Mouse (Mus musculus): ENCODE data around the gene Mcm2. TPM values are rescaled to one million over a fixed set of nuclear protein-coding genes. Genes with fewer than 3 reads are reported as not detected.

The Mcm2 gene
- 40.3 and 57.7 TPM in 2 replicates for polyA plus RNA-seq (2012; rRNA removed)

DNA sequence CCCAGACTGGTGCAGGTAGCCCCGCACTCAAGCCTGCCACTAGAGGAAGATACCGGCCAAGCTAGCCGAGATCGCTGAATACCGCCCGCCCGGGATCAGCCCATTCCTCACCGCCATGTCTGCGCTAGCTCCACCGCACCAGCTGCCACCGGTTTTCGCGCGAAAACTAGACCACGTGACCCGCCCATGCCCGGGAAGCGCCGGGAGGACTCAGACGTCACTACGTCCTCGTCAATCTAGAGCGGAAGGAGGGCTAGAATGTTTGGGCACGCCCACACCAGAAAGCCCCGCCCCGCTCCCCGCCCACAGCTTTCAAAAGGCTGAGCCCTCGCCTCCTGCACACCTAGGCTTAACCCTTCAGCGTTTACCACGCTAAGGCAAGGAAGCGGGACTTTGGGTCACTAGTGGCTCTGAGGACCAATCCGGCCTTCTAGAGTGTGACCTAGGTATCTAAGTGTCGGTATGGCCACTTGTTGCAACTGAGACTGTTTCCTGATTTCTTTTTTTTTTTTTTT lies at the start of gene Mcm2:
Gene Mcm2 (minus strand): TSS at position 247 of the 515 bp plus-strand sequence.
- under 1% methylated on average over 33 of the region's 33 CpGs for WGBS
- 0 out of 2 replicates have a peak, but pooled peaks cover 3% of the 10 kb centered on the region for H3K36me3 ChIP-seq (ENCODE audit: control insufficient read depth, insufficient read depth, low read length)
- H3K4me1 ChIP-seq (ENCODE audit: control insufficient read depth, insufficient read depth, insufficient read length), result peaks cover 14% of the 10 kb centered on the region
- no peak; the same call in 1 of the 2 replicates for TF ChIP-seq POLR2A (IDR thresholded peaks at IDR 0.05; ENCODE audit: low read depth, low read length)
- TF ChIP-seq CTCF (IDR thresholded peaks at IDR 0.05; ENCODE audit: extremely low read depth, insufficient read depth, insufficient read length, insufficient replicate concordance), result no peak
- no peaks in the 10 kb centered on the region for H3K27me3 ChIP-seq (ENCODE audit: control insufficient read depth, insufficient read depth, low read length)
- H3K27ac ChIP-seq (ENCODE audit: insufficient read depth, low read length), result peak within 1 kb of the TSS; percentile 41; the same call in 1 of the 2 replicates
- H3K4me3 ChIP-seq (ENCODE audit: extremely low read depth, insufficient read depth, insufficient read length), result peak within 1 kb of the TSS; percentile 77
- peak; percentile 89 to 96 for DNase-seq (ENCODE audit: low read depth in 1 of 2, low spot score in 2 of 2)

DNA sequence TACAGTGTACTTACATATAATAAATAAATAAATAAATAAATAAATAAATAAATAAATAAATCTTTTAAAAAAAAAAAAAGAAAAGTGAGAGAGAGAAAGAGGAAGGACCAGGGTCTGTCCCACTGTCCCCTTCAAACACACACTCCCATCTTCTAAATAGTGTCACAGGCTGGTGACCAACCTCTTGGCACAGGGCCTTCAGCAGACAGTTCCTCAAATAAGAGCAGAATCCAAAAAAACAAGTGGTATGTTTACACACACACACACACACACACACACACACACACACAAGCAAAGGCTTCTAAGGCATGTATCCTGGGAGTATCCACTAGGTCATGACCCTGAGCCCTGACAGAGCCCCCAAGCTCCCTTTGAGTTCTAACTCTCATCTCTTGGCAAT lies 49.2 kb upstream of the Mcm2 start:
- Histone ChIP-seq H3K4me1 (ENCODE audit: control insufficient read depth, insufficient read depth, insufficient read length) (no peaks in the 10 kb centered on the region), H3K4me3 (ENCODE audit: extremely low read depth, insufficient read depth, insufficient read length) (no peak overlapping the region), H3K27ac (ENCODE audit: insufficient read depth, low read length) (no peak overlapping the region), H3K27me3 (ENCODE audit: control insufficient read depth, insufficient read depth, low read length) (no peaks in the 10 kb centered on the region), H3K36me3 (ENCODE audit: control insufficient read depth, insufficient read depth, low read length) (no peaks in the 10 kb centered on the region)
- no peak for DNase-seq (ENCODE audit: low read depth in 1 of 2, low spot score in 2 of 2)
- TF ChIP-seq POLR2A (IDR thresholded peaks at IDR 0.05; ENCODE audit: low read depth, low read length), result no peak
- TF ChIP-seq CTCF (IDR thresholded peaks at IDR 0.05; ENCODE audit: extremely low read depth, insufficient read depth, insufficient read length, insufficient replicate concordance), result no peak

DNA sequence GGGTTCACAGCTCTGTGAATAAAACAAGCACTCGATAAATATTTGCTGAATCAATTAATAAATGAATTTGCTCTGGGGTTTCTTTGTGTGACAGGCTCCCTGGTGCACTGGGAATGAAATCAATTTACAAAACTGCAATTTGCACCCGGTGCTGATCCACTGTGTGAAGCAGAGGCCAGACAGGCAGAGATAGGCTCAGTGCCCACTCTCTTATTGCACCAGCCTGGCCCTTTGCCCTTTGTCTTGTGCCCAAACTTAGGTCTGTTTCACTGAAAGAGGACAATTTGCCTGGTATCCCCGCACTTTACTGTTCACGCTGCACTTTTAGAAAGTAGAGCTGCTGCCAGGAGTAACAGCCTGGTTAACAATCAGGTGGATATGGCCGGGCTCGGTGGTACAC lies 47.9 kb upstream of the Mcm2 start:
- TF ChIP-seq CTCF (IDR thresholded peaks at IDR 0.05; ENCODE audit: extremely low read depth, insufficient read depth, insufficient read length, insufficient replicate concordance) (no peak), POLR2A (IDR thresholded peaks at IDR 0.05; ENCODE audit: low read depth, low read length) (no peak)
- H3K36me3 ChIP-seq (ENCODE audit: control insufficient read depth, insufficient read depth, low read length), result no peaks in the 10 kb centered on the region
- 89% methylated on average over 6 of the region's 6 CpGs for WGBS
- no peak for DNase-seq (ENCODE audit: low read depth in 1 of 2, low spot score in 2 of 2)
- no peak overlapping the region for H3K4me3 ChIP-seq (ENCODE audit: extremely low read depth, insufficient read depth, insufficient read length)
- H3K27me3 ChIP-seq (ENCODE audit: control insufficient read depth, insufficient read depth, low read length), result no peaks in the 10 kb centered on the region
- no peak overlapping the region for H3K27ac ChIP-seq (ENCODE audit: insufficient read depth, low read length)
- no peaks in the 10 kb centered on the region for H3K4me1 ChIP-seq (ENCODE audit: control insufficient read depth, insufficient read depth, insufficient read length)

DNA sequence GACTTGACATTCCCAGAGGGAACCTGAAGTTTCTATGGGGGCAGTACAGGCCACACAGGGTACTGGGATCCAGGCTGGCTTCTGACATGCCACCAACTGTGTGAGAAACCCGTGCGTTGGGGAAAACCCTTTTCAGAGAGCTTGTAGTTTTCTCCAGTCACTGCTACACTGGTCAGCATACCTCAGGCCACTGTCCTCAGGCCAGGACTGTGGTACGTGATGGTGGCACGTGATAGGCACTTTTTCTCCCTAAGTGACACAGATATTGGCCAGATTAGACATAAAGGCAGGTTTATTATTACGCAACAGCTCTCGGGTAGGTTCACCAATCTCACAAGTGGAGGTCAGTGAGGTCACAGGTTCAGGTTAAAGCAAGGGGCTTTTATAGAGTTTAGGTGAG lies 45.1 kb upstream of the Mcm2 start:
- DNase-seq (ENCODE audit: low read depth in 1 of 2, low spot score in 2 of 2), result no peak
- no peak for TF ChIP-seq CTCF (IDR thresholded peaks at IDR 0.05; ENCODE audit: extremely low read depth, insufficient read depth, insufficient read length, insufficient replicate concordance)
- no peak for TF ChIP-seq POLR2A (IDR thresholded peaks at IDR 0.05; ENCODE audit: low read depth, low read length)
- Histone ChIP-seq H3K27me3 (ENCODE audit: control insufficient read depth, insufficient read depth, low read length) (no peaks in the 10 kb centered on the region), H3K27ac (ENCODE audit: insufficient read depth, low read length) (no peak overlapping the region), H3K36me3 (ENCODE audit: control insufficient read depth, insufficient read depth, low read length) (no peaks in the 10 kb centered on the region), H3K4me1 (ENCODE audit: control insufficient read depth, insufficient read depth, insufficient read length) (peaks cover 3% of the 10 kb centered on the region; the same call in 1 of the 2 replicates), H3K4me3 (ENCODE audit: extremely low read depth, insufficient read depth, insufficient read length) (no peak overlapping the region)
- WGBS, result 80% methylated on average over 6 of the region's 6 CpGs

DNA sequence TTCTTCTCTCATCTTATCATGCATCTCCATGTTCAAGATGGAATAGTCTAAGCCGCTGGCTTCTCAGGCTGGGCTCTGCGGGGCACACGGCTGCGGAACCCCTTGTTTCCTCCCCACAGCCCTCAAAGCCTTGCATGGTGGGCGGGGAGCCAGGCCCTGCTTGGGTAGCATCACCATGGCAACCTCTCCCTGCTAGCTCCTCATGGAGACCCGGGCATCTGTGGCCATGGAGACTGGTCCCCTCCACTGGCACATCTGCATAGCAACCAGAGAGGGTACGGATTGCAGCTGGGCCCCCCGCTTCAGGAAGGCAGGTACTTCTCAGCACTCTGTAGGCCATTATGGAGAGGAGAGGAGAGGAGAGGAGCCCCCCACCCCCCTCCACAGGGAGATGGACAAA lies 44.0 kb upstream of the Mcm2 start:
- no peak for DNase-seq (ENCODE audit: low read depth in 1 of 2, low spot score in 2 of 2)
- Histone ChIP-seq H3K36me3 (ENCODE audit: control insufficient read depth, insufficient read depth, low read length) (no peaks in the 10 kb centered on the region), H3K4me3 (ENCODE audit: extremely low read depth, insufficient read depth, insufficient read length) (no peak overlapping the region), H3K27me3 (ENCODE audit: control insufficient read depth, insufficient read depth, low read length) (no peaks in the 10 kb centered on the region), H3K27ac (ENCODE audit: insufficient read depth, low read length) (no peak overlapping the region), H3K4me1 (ENCODE audit: control insufficient read depth, insufficient read depth, insufficient read length) (peaks cover 3% of the 10 kb centered on the region; the same call in 1 of the 2 replicates)
- WGBS, result 71% methylated on average over 8 of the region's 8 CpGs
- TF ChIP-seq CTCF (IDR thresholded peaks at IDR 0.05; ENCODE audit: extremely low read depth, insufficient read depth, insufficient read length, insufficient replicate concordance) (no peak), POLR2A (IDR thresholded peaks at IDR 0.05; ENCODE audit: low read depth, low read length) (no peak)

DNA sequence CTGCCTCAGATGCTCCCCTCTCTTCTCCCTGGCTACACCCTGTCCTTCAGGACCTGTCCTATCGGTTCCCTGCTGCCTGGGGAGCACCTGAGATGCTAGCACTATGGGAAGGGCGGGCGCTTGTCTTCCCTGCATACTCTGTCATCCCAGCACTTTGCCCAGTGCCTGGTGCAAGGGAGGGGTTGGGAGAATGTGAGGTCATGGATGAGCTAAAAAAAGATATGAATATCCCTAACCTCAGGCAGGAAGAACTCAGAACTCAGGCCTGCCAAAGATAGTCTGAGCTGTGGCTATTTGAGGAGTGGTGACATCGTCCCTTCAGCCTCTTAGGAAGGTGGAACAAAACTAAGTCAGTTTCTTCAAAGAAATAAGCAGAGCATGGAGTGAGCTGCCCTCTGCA lies 43.0 kb upstream of the Mcm2 start:
- TF ChIP-seq CTCF (IDR thresholded peaks at IDR 0.05; ENCODE audit: extremely low read depth, insufficient read depth, insufficient read length, insufficient replicate concordance), result no peak
- TF ChIP-seq POLR2A (IDR thresholded peaks at IDR 0.05; ENCODE audit: low read depth, low read length), result no peak
- WGBS, result 82% methylated on average over 4 of the region's 4 CpGs
- no peaks in the 10 kb centered on the region for H3K36me3 ChIP-seq (ENCODE audit: control insufficient read depth, insufficient read depth, low read length)
- no peak overlapping the region for H3K27ac ChIP-seq (ENCODE audit: insufficient read depth, low read length)
- no peaks in the 10 kb centered on the region for H3K27me3 ChIP-seq (ENCODE audit: control insufficient read depth, insufficient read depth, low read length)
- peaks cover 3% of the 10 kb centered on the region; the same call in 1 of the 2 replicates for H3K4me1 ChIP-seq (ENCODE audit: control insufficient read depth, insufficient read depth, insufficient read length)
- no peak for DNase-seq (ENCODE audit: low read depth in 1 of 2, low spot score in 2 of 2)
- no peak overlapping the region for H3K4me3 ChIP-seq (ENCODE audit: extremely low read depth, insufficient read depth, insufficient read length)

DNA sequence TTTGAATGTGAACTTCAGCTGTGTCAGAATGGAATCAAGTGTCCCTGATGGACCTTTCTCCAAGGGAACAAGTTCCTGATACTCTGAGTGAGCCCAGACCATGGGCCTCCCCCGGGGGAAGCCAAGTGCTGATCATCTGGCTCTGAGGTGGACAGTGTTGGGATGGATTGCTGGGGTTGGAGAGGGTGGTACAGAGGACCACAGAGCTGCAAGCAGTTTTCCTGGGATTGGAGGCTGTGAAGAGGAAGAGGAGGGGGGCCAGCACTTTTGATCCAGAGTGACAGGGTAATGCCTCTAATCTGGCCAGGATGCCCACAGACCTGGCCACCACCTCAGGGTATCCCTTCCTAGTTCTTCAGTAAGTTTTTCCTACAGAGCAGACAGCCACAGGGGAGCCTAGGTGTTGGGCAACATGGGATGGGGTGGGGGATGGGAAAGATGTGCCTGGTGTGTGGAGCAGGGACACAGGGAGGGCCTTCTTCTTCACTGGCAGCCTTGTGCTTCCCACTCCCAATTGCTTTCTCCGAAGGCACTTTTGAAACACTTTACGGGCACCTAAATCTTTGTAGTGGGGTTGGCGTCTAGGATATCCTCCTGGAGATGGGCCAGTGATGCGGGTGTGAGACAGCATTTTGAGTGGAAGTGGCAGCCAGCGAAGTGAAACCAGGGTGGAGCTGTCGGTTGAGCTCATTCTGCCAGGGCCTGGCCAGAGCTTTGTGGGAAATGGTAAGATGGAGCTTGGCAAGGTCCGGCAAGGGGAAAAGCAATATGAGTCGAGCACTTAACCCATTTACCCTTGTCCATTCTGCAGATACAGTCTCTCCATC lies 41.7 kb upstream of the Mcm2 start:
- Histone ChIP-seq H3K36me3 (ENCODE audit: control insufficient read depth, insufficient read depth, low read length) (no peaks in the 10 kb centered on the region), H3K27me3 (ENCODE audit: control insufficient read depth, insufficient read depth, low read length) (no peaks in the 10 kb centered on the region), H3K4me1 (ENCODE audit: control insufficient read depth, insufficient read depth, insufficient read length) (peaks cover 3% of the 10 kb centered on the region; the same call in 1 of the 2 replicates), H3K4me3 (ENCODE audit: extremely low read depth, insufficient read depth, insufficient read length) (no peak overlapping the region), H3K27ac (ENCODE audit: insufficient read depth, low read length) (no peak overlapping the region)
- 67% methylated on average over 9 of the region's 9 CpGs for WGBS
- TF ChIP-seq POLR2A (IDR thresholded peaks at IDR 0.05; ENCODE audit: low read depth, low read length) (no peak), CTCF (IDR thresholded peaks at IDR 0.05; ENCODE audit: extremely low read depth, insufficient read depth, insufficient read length, insufficient replicate concordance) (no peak)
- peak in 1 of 2 experiments; percentile 25 for DNase-seq (ENCODE audit: low read depth in 1 of 2, low spot score in 2 of 2)
